Comparison of ENCODE assay signal across 12 mouse cellular contexts in genomic region chr6:106593756-106594155, GRCm38 (mm10).
DNase-seq lines count a peak whose midpoint lies in the region; ATAC-seq and TF ChIP-seq lines count a peak whose summit lies in the region.
"Had no signal": no experiment of that assay in that cellular context is flagged by ENCODE, and none has a peak within 500 bp of the region (broad histone marks: within the 10 kb centered on the region; RNA-seq: fewer than 3 reads in every experiment).

No protein-coding gene starts in this region.

- no peak overlapping the region for H3K27ac ChIP-seq in forebrain, embryonic 12.5 days
- no peak overlapping the region for H3K27ac ChIP-seq in forebrain, postnatal 0 days (ENCODE audit: low read depth, low read length)
- no peak overlapping the region for H3K27ac ChIP-seq in kidney, embryonic 16.5 days (ENCODE audit: low read length)
- no peak overlapping the region for H3K27ac ChIP-seq in kidney, adult 2 months (ENCODE audit: insufficient read depth, low read depth, low read length)
- no peak overlapping the region for H3K27ac ChIP-seq in embryonic facial prominence, embryonic 11.5 days (replicated peaks; ENCODE audit: low read depth, low read length)
- H3K27ac ChIP-seq in limb, embryonic 15.5 days, result no peak overlapping the region

- H3K9ac ChIP-seq in forebrain, embryonic 12.5 days, result no peak overlapping the region
- no peak overlapping the region for H3K9ac ChIP-seq in forebrain, postnatal 0 days
- no peak overlapping the region for H3K9ac ChIP-seq in kidney, embryonic 16.5 days (replicated peaks; ENCODE audit: low read length)
- H3K9ac ChIP-seq in embryonic facial prominence, embryonic 11.5 days (replicated peaks; ENCODE audit: low read length), result no peak overlapping the region
- no peak overlapping the region for H3K9ac ChIP-seq in limb, embryonic 15.5 days

- H3K27me3 ChIP-seq in forebrain, embryonic 12.5 days, result no peaks in the 10 kb centered on the region
- no peaks in the 10 kb centered on the region for H3K27me3 ChIP-seq in forebrain, postnatal 0 days (ENCODE audit: insufficient read depth, low read length)
- no peaks in the 10 kb centered on the region for H3K27me3 ChIP-seq in kidney, embryonic 16.5 days (ENCODE audit: insufficient read depth, low read length)
- H3K27me3 ChIP-seq in kidney, adult 2 months (replicated peaks; ENCODE audit: control insufficient read depth, insufficient read depth, low read length), result no peaks in the 10 kb centered on the region
- no peaks in the 10 kb centered on the region for H3K27me3 ChIP-seq in embryonic facial prominence, embryonic 11.5 days (ENCODE audit: control insufficient read depth, insufficient read depth, low read length)
- no peaks in the 10 kb centered on the region for H3K27me3 ChIP-seq in limb, embryonic 15.5 days

- peak overlapping the region; percentile 26 for H3K4me2 ChIP-seq in forebrain, embryonic 12.5 days
- no peak overlapping the region for H3K4me2 ChIP-seq in forebrain, postnatal 0 days (ENCODE audit: low read depth)
- H3K4me2 ChIP-seq in kidney, embryonic 16.5 days (replicated peaks; ENCODE audit: low read depth, low read length), result 0 out of 2 replicates have a peak overlapping the region, but pooled peaks have one; percentile 1
- H3K4me2 ChIP-seq in embryonic facial prominence, embryonic 11.5 days (ENCODE audit: low read depth, low read length), result no peak overlapping the region
- H3K4me2 ChIP-seq in limb, embryonic 15.5 days, result peak overlapping the region; percentile 8; the same call in 1 of the 2 replicates

- H3K4me1 ChIP-seq in forebrain, embryonic 12.5 days, result no peaks in the 10 kb centered on the region
- no peaks in the 10 kb centered on the region for H3K4me1 ChIP-seq in forebrain, postnatal 0 days (ENCODE audit: insufficient read depth)
- no peaks in the 10 kb centered on the region for H3K4me1 ChIP-seq in kidney, embryonic 16.5 days (ENCODE audit: insufficient read depth, low read length)
- H3K4me1 ChIP-seq in kidney, adult 2 months (ENCODE audit: control insufficient read depth, insufficient read depth, low read length), result no peaks in the 10 kb centered on the region
- H3K4me1 ChIP-seq in embryonic facial prominence, embryonic 11.5 days (ENCODE audit: control insufficient read depth, insufficient read depth, low read length), result no peaks in the 10 kb centered on the region
- no peaks in the 10 kb centered on the region for H3K4me1 ChIP-seq in limb, embryonic 15.5 days

- no peak for DNase-seq in forebrain, postnatal 0 days
- no peak for DNase-seq in kidney, adult 2 months
- DNase-seq in embryonic facial prominence, embryonic 11.5 days (ENCODE audit: low spot score), result peak; percentile 6
- no peak for DNase-seq in right cerebral cortex, postnatal 36 days (ENCODE audit: low spot score in 2 of 2)
- no peak for DNase-seq in testis, postnatal 10 days (ENCODE audit: low spot score)
- DNase-seq: adrenal gland, postnatal 25 days; cerebellum, adult 11-12 months; lung, adult 18-20 months had no signal

- no peak for ATAC-seq in forebrain, embryonic 12.5 days (ENCODE audit: low FRiP score)
- ATAC-seq in forebrain, postnatal 0 days, result no peak
- no peak for ATAC-seq in kidney, embryonic 16.5 days (ENCODE audit: low FRiP score, low TSS enrichment)
- ATAC-seq in embryonic facial prominence, embryonic 11.5 days (replicated peaks; ENCODE audit: insufficient number of reproducible peaks, low FRiP score, low TSS enrichment, low read depth), result no peak
- ATAC-seq in limb, embryonic 15.5 days (ENCODE audit: insufficient number of reproducible peaks, low FRiP score, low TSS enrichment, low read depth), result no peak
- ATAC-seq: intestine, postnatal 0 days had no signal

- H3K9me3 ChIP-seq in forebrain, embryonic 12.5 days, result no peaks in the 10 kb centered on the region
- H3K9me3 ChIP-seq in forebrain, postnatal 0 days (ENCODE audit: low read length), result no peaks in the 10 kb centered on the region
- no peaks in the 10 kb centered on the region for H3K9me3 ChIP-seq in kidney, embryonic 16.5 days (ENCODE audit: low read length)
- H3K9me3 ChIP-seq in embryonic facial prominence, embryonic 11.5 days (replicated peaks; ENCODE audit: control insufficient read depth, low read length), result no peaks in the 10 kb centered on the region
- H3K9me3 ChIP-seq in limb, embryonic 15.5 days, result no peaks in the 10 kb centered on the region

- no peak for TF ChIP-seq CTCF in forebrain, postnatal 0 days (IDR thresholded peaks at IDR 0.05; ENCODE audit: low read depth)
- no peak for TF ChIP-seq CTCF in kidney, adult 2 months (conservative IDR thresholded peaks at IDR 0.05; ENCODE audit: insufficient read depth, insufficient read length, low read depth, low read length)

- H3K36me3 ChIP-seq in forebrain, embryonic 12.5 days (replicated peaks), result no peaks in the 10 kb centered on the region
- no peaks in the 10 kb centered on the region for H3K36me3 ChIP-seq in forebrain, postnatal 0 days (ENCODE audit: insufficient read depth)
- H3K36me3 ChIP-seq in kidney, embryonic 16.5 days (ENCODE audit: insufficient read depth, low read length), result no peaks in the 10 kb centered on the region
- no peaks in the 10 kb centered on the region for H3K36me3 ChIP-seq in kidney, adult 2 months (ENCODE audit: control insufficient read depth, insufficient read depth, low read length)
- H3K36me3 ChIP-seq in embryonic facial prominence, embryonic 11.5 days (replicated peaks; ENCODE audit: control insufficient read depth, insufficient read depth, low read depth, low read length), result no peaks in the 10 kb centered on the region
- no peaks in the 10 kb centered on the region for H3K36me3 ChIP-seq in limb, embryonic 15.5 days

- H3K4me3 ChIP-seq in forebrain, embryonic 12.5 days (replicated peaks), result no peak overlapping the region
- no peak overlapping the region for H3K4me3 ChIP-seq in forebrain, postnatal 0 days (ENCODE audit: low read depth, low read length)
- no peak overlapping the region for H3K4me3 ChIP-seq in kidney, embryonic 16.5 days (ENCODE audit: low read length)
- H3K4me3 ChIP-seq in kidney, adult 2 months (ENCODE audit: insufficient read depth, low read depth, low read length), result no peak overlapping the region
- no peak overlapping the region for H3K4me3 ChIP-seq in embryonic facial prominence, embryonic 11.5 days (ENCODE audit: low read depth, low read length)
- H3K4me3 ChIP-seq in limb, embryonic 15.5 days, result no peak overlapping the region

- WGBS in forebrain, embryonic 12.5 days, result 16% methylated on average over 9 of the region's 9 CpGs
- 12% methylated on average over 9 of the region's 9 CpGs for WGBS in forebrain, postnatal 0 days
- WGBS in kidney, embryonic 16.5 days, result 19% methylated on average over 9 of the region's 9 CpGs
- 18% methylated on average over 9 of the region's 9 CpGs for WGBS in kidney, adult 2 months
- 20% methylated on average over 9 of the region's 9 CpGs for WGBS in embryonic facial prominence, embryonic 11.5 days
- WGBS in limb, embryonic 15.5 days, result 18% methylated on average over 9 of the region's 9 CpGs

- TF ChIP-seq POLR2A in kidney, adult 2 months (IDR thresholded peaks at IDR 0.05; ENCODE audit: low read depth, low read length), result no peak

Comparison
In these comparisons a context has a peak if more than half of its experiments do, and no peak if none do; other contexts are left out.
1. H3K4me2 ChIP-seq: peak in forebrain, embryonic 12.5 days (single experiment), kidney, embryonic 16.5 days (single experiment) and limb, embryonic 15.5 days (single experiment); none in forebrain, postnatal 0 days (single experiment) and embryonic facial prominence, embryonic 11.5 days (single experiment).